Mouse (Mus musculus) E14TG2a.4 (cell line): ENCODE measurements at regions not wholly inside any gene's neighbourhood (a gene's known extent, or its start where the extent isn't known, plus 50 kb on each side); places are given as distances from the start of the nearest gene placed in this dataset.

Source experiments
- CTCF ChIP-seq: conservative IDR thresholded peaks from 2 replicates; pipeline ENCODE4 v1.5.1; 2014; ENCODE audit warnings: low read length
- NANOG ChIP-seq: IDR thresholded peaks from 2 replicates; pipeline ENCODE4 v1.6.1; 2014; ENCODE audit warnings: borderline replicate concordance, low read length, mixed read lengths
- POU5F1 ChIP-seq: IDR thresholded peaks from 2 replicates; pipeline ENCODE4 v1.6.1; 2014; ENCODE audit warnings: low read length, borderline replicate concordance

GRCm38 (mm10) chr8:128235071-128235470 lies 123.3 kb upstream of the Nrp1 start:
- TF ChIP-seq CTCF, result no peak
- no peak for TF ChIP-seq POU5F1
- TF ChIP-seq NANOG, result no peak
